Mouse (Mus musculus) ES-E14 (cell line): ENCODE measurements around the gene Gm21671. TPM values are rescaled to one million over a fixed set of nuclear protein-coding genes. Genes with fewer than 3 reads are reported as not detected.
"Not testable (repeated sequence)": the region's sequence is repeated elsewhere in the genome, so short reads cannot be mapped to it uniquely, and the experiment has no call there.

Experiments used
- DNase-seq: peaks from one replicate; pipeline ENCODE4 v3.0.0-alpha.2; 2013; ENCODE audit warnings: low read depth, low spot score
- H3K27ac ChIP-seq: 2 replicates; pipeline ENCODE4 v1.5.1; 2012; ENCODE audit warnings: low read depth, mild to moderate bottlenecking, low read length, moderate library complexity, mixed read lengths; ENCODE audit not compliant: poor library complexity, insufficient read depth, severe bottlenecking
- H3K36me3 ChIP-seq: 2 replicates; pipeline ENCODE4 v1.6.1; 2012; ENCODE audit warnings: mild to moderate bottlenecking, low read length, moderate library complexity, mixed read lengths; ENCODE audit not compliant: control insufficient read depth, poor library complexity, insufficient read depth, severe bottlenecking
- H3K4me1 ChIP-seq, 2 experiments: fragments of 150-350 bp in 1 of 2; sonication (generic) in 1 of 2; 2 replicates each; pipeline ENCODE4 v1.6.1; 2012; ENCODE audit warnings: low read length in 2 of 2, mild to moderate bottlenecking in 1 of 2, mixed read lengths in 1 of 2; ENCODE audit not compliant: control insufficient read depth in 2 of 2, insufficient read depth in 2 of 2, poor library complexity in 1 of 2
- H3K4me3 ChIP-seq, 2 experiments: fragments of 150-350 bp in 1 of 2; sonication (generic) in 1 of 2; 2 replicates each; pipeline ENCODE4 v1.5.1; 2012; ENCODE audit warnings: low read length in 2 of 2, low read depth in 1 of 2, mild to moderate bottlenecking in 1 of 2, mixed read lengths in 1 of 2; ENCODE audit not compliant: insufficient read depth in 1 of 2, poor library complexity in 1 of 2, severe bottlenecking in 1 of 2
- H3K9ac ChIP-seq: 2 replicates; pipeline ENCODE4 v1.6.1; 2012; ENCODE audit warnings: low read depth, mild to moderate bottlenecking, low read length, mixed read lengths; ENCODE audit not compliant: poor library complexity, insufficient read depth, severe bottlenecking
- H3K9me3 ChIP-seq: fragments of 150-350 bp; sonication (generic); 2 replicates; pipeline ENCODE4 v1.6.1; 2012; ENCODE audit warnings: low read depth, mild to moderate bottlenecking, low read length; ENCODE audit not compliant: control insufficient read depth, insufficient read depth
- in situ Hi-C, 2 experiments: fragments of 600-800 bp; cut with MboI; formaldehyde crosslinking; loops; one replicate each; pipeline ENCODE4 v1.15.1; 2025; ENCODE audit warnings: low sequenced_read_pairs in 2 of 2, inconsistent platforms in 1 of 2; ENCODE audit not compliant: unreplicated experiment in 2 of 2
- total RNA-seq: library from RNA; depleted of rRNA; stranded (reverse); fragments of 300-350 nt; gene quantifications from 2 replicates; pipeline ENCODE4 v1.2.3, GENCODE M21; 2012; rRNA removed

Gene Gm21671
- total RNA-seq = not detected in 2 replicates

DNA sequence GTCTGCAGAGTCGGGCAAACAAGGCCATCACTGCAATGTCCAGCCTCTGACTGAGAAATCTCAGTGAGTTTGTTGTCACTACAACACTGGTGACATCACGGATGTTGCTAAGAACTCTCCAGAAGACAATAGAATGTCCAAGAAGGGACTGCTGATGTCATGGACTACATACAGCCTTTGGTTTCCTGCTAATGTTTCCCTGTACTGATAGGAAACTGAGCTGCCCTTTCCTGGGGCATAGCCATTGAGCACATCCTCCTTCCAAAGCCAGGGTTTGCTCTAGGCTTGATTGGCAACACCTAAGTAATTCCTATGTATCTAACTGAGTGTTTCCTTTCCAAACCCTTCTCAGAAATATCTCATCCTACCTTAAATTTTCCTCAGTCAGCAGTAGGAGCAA lies at the start of gene Gm21671:
Gm21671 (minus strand) TSS at position 101 of the 400 bp plus-strand sequence.
- H3K36me3 ChIP-seq, H3K9ac ChIP-seq, in situ Hi-C loops, H3K4me3 ChIP-seq, H3K9me3 ChIP-seq, H3K27ac ChIP-seq, DNase-seq, H3K4me1 ChIP-seq: not testable (repeated sequence)

DNA sequence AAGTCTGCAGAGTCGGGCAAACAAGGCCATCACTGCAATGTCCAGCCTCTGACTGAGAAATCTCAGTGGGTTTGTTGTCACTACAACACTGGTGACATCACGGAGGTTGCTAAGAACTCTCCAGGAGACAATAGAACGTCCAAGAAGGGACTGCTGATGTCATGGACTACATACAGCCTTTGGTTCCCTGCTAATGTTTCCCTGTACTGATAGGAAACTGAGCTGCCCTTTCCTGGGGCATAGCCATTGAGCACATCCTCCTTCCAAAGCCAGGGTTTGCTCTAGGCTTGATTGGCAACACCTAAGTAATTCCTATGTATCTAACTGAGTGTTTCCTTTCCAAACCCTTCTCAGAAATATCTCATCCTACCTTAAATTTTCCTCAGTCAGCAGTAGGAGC lies 34.3 kb upstream of the Gm21671 start, which contains the start of gene Gm21698:
Gm21698 (minus strand) TSS at position 101 of the 400 bp plus-strand sequence.
- H3K9ac ChIP-seq, H3K4me3 ChIP-seq, H3K27ac ChIP-seq, DNase-seq, H3K9me3 ChIP-seq, H3K36me3 ChIP-seq, H3K4me1 ChIP-seq, in situ Hi-C loops: not testable (repeated sequence)

DNA sequence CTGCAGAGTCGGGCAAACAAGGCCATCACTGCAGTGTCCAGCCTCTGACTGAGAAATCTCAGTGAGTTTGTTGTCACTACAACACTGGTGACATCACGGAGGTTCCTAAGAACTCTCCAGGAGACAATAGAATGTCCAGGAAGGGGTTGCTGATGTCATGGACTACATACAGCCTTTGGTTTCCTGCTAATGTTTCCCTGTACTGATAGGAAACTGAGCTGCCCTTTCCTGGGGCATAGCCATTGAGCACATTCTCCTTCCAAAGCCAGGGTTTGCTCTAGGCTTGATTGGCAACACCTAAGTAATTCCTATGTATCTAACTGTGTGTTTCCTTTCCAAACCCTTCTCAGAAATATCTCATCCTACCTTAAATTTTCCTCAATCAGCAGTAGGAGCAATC lies 18.3 kb upstream of the Gm21671 start, which contains the start of gene Gm21680:
Gm21680 (minus strand) TSS at position 101 of the 400 bp plus-strand sequence.
- H3K4me3 ChIP-seq, in situ Hi-C loops, H3K9ac ChIP-seq, H3K4me1 ChIP-seq, H3K9me3 ChIP-seq, H3K36me3 ChIP-seq, DNase-seq, H3K27ac ChIP-seq: not testable (repeated sequence)

DNA sequence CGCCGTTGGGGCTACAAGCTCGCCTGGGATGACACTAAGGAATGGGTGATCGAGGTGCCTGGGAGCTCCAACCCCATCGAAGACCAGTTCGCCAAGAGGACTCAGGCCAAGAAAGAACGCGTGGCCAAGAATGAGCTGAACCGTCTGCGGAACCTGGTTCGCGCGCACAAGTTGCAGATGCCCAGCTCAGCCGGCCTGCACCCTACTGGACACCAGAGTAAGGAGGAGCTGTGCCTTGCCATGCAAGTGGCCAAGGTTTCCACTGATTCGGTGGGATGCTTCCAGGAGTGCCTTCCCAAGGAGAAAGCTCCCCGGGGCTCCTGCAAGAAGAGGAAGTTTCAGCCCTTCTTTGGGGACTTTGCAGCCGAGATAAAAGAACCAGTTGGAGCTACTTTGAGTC lies 2.8 kb upstream of the Gm21671 start:
- in situ Hi-C loops = not testable (repeated sequence)

DNA sequence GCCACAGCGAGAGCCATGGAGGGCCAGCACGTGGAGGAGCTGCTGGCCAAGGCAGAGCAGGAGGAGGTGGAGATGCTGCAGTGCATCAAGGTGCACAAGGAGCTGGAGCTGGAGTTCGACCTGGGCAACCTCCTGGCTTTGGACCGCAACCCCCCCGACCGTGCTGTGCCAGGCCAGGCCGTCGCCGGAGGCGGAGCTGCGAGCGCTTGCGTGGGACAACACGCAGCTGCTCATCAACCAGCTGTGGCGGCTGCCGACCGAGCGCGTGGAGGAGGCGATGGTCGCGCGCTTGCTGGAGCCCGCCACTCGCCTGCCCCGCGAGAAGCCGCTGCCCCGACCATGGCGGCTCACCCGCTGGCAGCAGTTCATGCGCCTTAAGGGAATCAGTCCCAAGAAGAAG lies 2.4 kb upstream of the Gm21671 start:
- DNase-seq, H3K36me3 ChIP-seq, H3K9ac ChIP-seq, H3K27ac ChIP-seq, H3K4me1 ChIP-seq, H3K9me3 ChIP-seq, in situ Hi-C loops: not testable (repeated sequence)
- peak overlapping the region in 1 of 2 experiments; percentile 47; a peak in 2 of 4 replicates for H3K4me3 ChIP-seq

More for the DNA sequence above, 2.8 kb upstream of the Gm21671 start:
- not testable (repeated sequence) for H3K36me3 ChIP-seq, H3K9me3 ChIP-seq, H3K9ac ChIP-seq, H3K4me1 ChIP-seq, H3K27ac ChIP-seq, DNase-seq
- peak overlapping the region in 1 of 2 experiments; percentile 47; a peak in 2 of 4 replicates for H3K4me3 ChIP-seq

DNA sequence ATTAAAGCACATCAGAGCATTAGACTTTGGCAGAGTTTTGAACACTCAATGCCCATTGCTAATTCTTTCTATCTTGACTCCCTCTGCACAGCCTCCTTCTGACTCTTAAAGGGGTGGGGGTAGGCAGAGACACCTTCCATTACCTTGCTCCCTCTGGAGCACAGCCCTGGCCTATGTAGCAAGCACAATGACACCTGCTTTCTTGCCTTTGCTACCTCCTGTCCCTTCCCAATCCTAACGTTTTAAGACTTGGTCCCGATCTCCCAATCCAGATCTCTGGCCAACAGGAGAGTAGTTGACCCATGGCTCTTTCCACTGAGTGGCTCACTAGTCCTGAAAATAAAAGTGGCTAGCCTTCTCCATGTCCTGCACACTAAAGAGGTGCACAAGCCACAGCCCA lies 8.8 kb downstream of the Gm21671 start:
- in situ Hi-C loops, H3K9ac ChIP-seq, H3K4me1 ChIP-seq, H3K27ac ChIP-seq, H3K36me3 ChIP-seq, H3K9me3 ChIP-seq, DNase-seq, H3K4me3 ChIP-seq: not testable (repeated sequence)

DNA sequence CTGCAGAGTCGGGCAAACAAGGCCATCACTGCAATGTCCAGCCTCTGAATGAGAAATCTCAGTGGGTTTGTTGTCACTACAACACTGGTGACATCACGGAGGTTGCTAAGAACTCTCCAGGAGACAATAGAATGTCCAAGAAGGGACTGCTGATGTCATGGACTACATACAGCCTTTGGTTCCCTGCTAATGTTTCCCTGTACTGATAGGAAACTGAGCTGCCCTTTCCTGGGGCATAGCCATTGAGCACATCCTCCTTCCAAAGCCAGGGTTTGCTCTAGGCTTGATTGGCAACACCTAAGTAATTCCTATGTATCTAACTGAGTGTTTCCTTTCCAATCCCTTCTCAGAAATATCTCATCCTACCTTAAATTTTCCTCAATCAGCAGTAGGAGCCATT lies 11.9 kb downstream of the Gm21671 start, which contains the start of gene Gm21663:
Gm21663 (minus strand) TSS at position 101 of the 400 bp plus-strand sequence.
- in situ Hi-C loops, H3K4me1 ChIP-seq, H3K27ac ChIP-seq, H3K4me3 ChIP-seq, H3K36me3 ChIP-seq, DNase-seq, H3K9ac ChIP-seq, H3K9me3 ChIP-seq: not testable (repeated sequence)
